Mouse (Mus musculus) forebrain, embryonic 10.5 days (tissue): Measurements from ENCODE around the gene Astn2. TPM values are rescaled to one million over a fixed set of nuclear protein-coding genes. Genes with fewer than 3 reads are reported as not detected.

Source experiments
- DNase-seq: peaks from one replicate; pipeline ENCODE4 v3.0.0-alpha.2; 2017; ENCODE audit warnings: low spot score; ENCODE audit errors: extremely low spot score
- H3K27ac ChIP-seq: fragments of 300-500 bp; sonication (generic); 2 replicates; pipeline ENCODE4 v1.5.1; 2016; ENCODE audit warnings: mild to moderate bottlenecking
- H3K27me3 ChIP-seq: fragments of 300-500 bp; sonication (generic); 2 replicates; pipeline ENCODE4 v1.6.1; 2016; ENCODE audit warnings: mild to moderate bottlenecking; ENCODE audit not compliant: poor library complexity, severe bottlenecking
- H3K36me3 ChIP-seq: fragments of 300-500 bp; sonication (generic); replicated peaks from 2 replicates; pipeline ENCODE4 v1.6.1; 2016; ENCODE audit warnings: mild to moderate bottlenecking, moderate library complexity
- H3K4me1 ChIP-seq: fragments of 300-500 bp; sonication (generic); 2 replicates; pipeline ENCODE4 v1.6.1; 2016
- H3K4me3 ChIP-seq: fragments of 300-500 bp; sonication (generic); 2 replicates; pipeline ENCODE4 v1.5.1; 2016; ENCODE audit warnings: mild to moderate bottlenecking, moderate library complexity
- H3K9me3 ChIP-seq: fragments of 300-500 bp; sonication (generic); 2 replicates; pipeline ENCODE4 v1.6.1; 2016; ENCODE audit warnings: mild to moderate bottlenecking, moderate library complexity
- WGBS: fragments of 180-500 bp; shearing (Covaris S2); methylation state at CpG from one replicate; pipeline ENCODE4 v1.1.7; 2016; 5-methylcytosine and 5-hydroxymethylcytosine counted together
- polyA plus RNA-seq: library from polyadenylated mRNA; unstranded; fragments of >200 nt; fragmentation: Nextera tagmentation; extraction: Ambion mirVana; gene quantifications from 2 replicates; pipeline ENCODE4 v1.2.1, GENCODE M21; 2016

The Astn2 gene
- polyA plus RNA-seq, 1 experiment from 2014 or later, result 0.27 TPM

DNA sequence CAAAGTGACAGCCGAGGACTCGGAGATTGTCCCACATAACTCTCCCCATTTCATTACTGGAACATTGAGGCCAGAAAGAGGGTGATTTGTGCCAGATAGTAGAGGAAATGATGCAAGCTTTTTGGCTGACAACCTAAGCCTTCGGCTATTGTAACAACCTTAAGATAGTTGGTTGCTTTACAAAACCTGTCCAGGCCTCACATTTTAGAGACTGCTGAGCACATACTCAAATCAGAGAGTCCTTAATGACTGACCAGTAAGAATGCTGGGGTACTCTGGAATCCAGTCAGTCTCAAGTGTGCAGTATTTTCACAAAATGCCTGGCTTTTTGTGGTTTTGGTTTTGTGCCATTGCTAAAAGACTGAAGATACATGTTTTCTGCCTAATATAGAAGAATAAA is 1062.6 kb downstream of the Astn2 start:
- Histone ChIP-seq H3K27ac (no peak overlapping the region), H3K4me1 (no peaks in the 10 kb centered on the region), H3K36me3 (no peaks in the 10 kb centered on the region; the same call in 1 of the 2 replicates), H3K27me3 (no peaks in the 10 kb centered on the region), H3K9me3 (no peaks in the 10 kb centered on the region), H3K4me3 (no peak overlapping the region)
- DNase-seq, result no peak
- 91% methylated on average over 3 of the region's 3 CpGs for WGBS

DNA sequence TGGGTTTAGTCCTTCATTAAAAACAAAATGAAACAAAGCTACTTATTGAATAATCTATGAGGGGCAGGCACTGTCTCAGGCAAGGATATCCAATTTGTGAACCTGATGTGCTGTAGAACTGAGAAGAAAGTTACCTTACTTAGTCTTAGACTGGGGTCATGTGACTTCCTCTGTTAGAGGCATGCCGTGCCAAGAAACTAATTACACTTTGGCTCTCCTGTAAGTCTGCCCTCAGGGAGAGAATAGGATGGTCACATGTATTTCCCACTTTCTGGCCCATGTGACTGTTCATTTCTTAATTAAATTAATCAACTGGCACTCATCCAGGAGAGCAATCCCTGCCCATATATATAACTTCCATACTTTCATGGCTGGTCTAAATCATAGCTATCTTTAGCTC is 1070.7 kb downstream of the Astn2 start:
- 53% methylated on average over 1 of the region's 1 CpGs for WGBS
- DNase-seq, result no peak
- Histone ChIP-seq H3K27me3 (no peaks in the 10 kb centered on the region), H3K9me3 (no peaks in the 10 kb centered on the region), H3K4me1 (peaks cover 3% of the 10 kb centered on the region), H3K27ac (no peak overlapping the region), H3K36me3 (peaks cover 25% of the 10 kb centered on the region), H3K4me3 (no peak overlapping the region)
